Mouse (Mus musculus) naive thymus-derived CD4-positive, alpha-beta T cell, adult 5 months (primary cell): ENCODE data around the gene Vmn2r101. TPM values are rescaled to one million over a fixed set of nuclear protein-coding genes. Genes with fewer than 3 reads are reported as not detected.

ENCODE experiments used
- polyA plus RNA-seq: library from polyadenylated mRNA; unstranded; fragments of 100-300 nt; shearing (Covaris generic); gene quantifications from one replicate; pipeline ENCODE4 v1.2.1, GENCODE M21; 2017

Vmn2r101 gene
- polyA plus RNA-seq: not detected

GRCm38 (mm10) chr17:19576927-19577326, at the start of gene Vmn2r101:
Vmn2r101 (plus strand) TSS chr17:19577227.

GRCm38 (mm10) chr17:19660028-19660427, 83.0 kb downstream of the Vmn2r101 start, which contains the start of gene Vmn2r102:
Vmn2r102 (plus strand) TSS chr17:19660328.

Other genes starting within 250 kb of the Vmn2r101 start
- gene Vmn2r99, start 215.3 kb upstream of the Vmn2r101 start, polyA plus RNA-seq: 0.10 TPM
- gene Vmn2r100, start 72.5 kb upstream of the Vmn2r101 start, polyA plus RNA-seq: 0.09 TPM
- gene Vmn2r102, start 83.1 kb downstream of the Vmn2r101 start, polyA plus RNA-seq: 0.02 TPM
- gene Vmn2r103, start 196.1 kb downstream of the Vmn2r101 start, polyA plus RNA-seq: not detected